Mouse (Mus musculus) MN1 (cell line): ENCODE measurements around the gene Gpr137.

ENCODE experiments used
- DNase-seq: peaks from one replicate; pipeline ENCODE4 v3.0.0-alpha.2; 2016; ENCODE audit warnings: low spot score

The Gpr137 gene

GRCm38 (mm10) chr19:6921647-6922567, 20.4 kb downstream of the Gpr137 start, which contains the start of gene Esrra:
Esrra (minus strand) TSS chr19:6921813.
- peak; percentile 98 for DNase-seq

GRCm38 (mm10) chr19:6920741-6921636, 21.3 kb downstream of the Gpr137 start:
- peak; percentile 40 for DNase-seq

- DNase-seq = peak; percentile 77
These were observed 22.2 kb downstream of the Gpr137 start for GRCm38 (mm10) chr19:6919876-6920740.

GRCm38 (mm10) chr19:6919431-6919830, 22.8 kb downstream of the Gpr137 start:
- no peak for DNase-seq

GRCm38 (mm10) chr19:6918321-6918720, 24.0 kb downstream of the Gpr137 start:
- DNase-seq = no peak

- DNase-seq = no peak
These were observed 25.8 kb downstream of the Gpr137 start for GRCm38 (mm10) chr19:6916496-6916895.

- no peak for DNase-seq
These were observed 27.0 kb downstream of the Gpr137 start for GRCm38 (mm10) chr19:6915276-6915675.

- DNase-seq = no peak
These were observed 27.7 kb downstream of the Gpr137 start for GRCm38 (mm10) chr19:6914540-6914939.

GRCm38 (mm10) chr19:6913991-6914390, 28.3 kb downstream of the Gpr137 start:
- no peak for DNase-seq

- DNase-seq = no peak
These were observed 29.2 kb downstream of the Gpr137 start for GRCm38 (mm10) chr19:6913036-6913435.

GRCm38 (mm10) chr19:6912205-6912970, 29.9 kb downstream of the Gpr137 start:
- DNase-seq = no peak

GRCm38 (mm10) chr19:6911101-6912074, 30.9 kb downstream of the Gpr137 start:
- no peak for DNase-seq

GRCm38 (mm10) chr19:6910306-6910705, 32.0 kb downstream of the Gpr137 start:
- peak; percentile 43 for DNase-seq

- peak; percentile 86 for DNase-seq
These were observed 32.6 kb downstream of the Gpr137 start, which contains the start of the genes Trmt112 and Prdx5 for GRCm38 (mm10) chr19:6909507-6910289. Trmt112 (plus strand) TSS chr19:6909698. Prdx5 (minus strand) TSS chr19:6910106.

GRCm38 (mm10) chr19:6909021-6909420, 33.3 kb downstream of the Gpr137 start:
- no peak for DNase-seq

- DNase-seq = no peak
These were observed 34.3 kb downstream of the Gpr137 start for GRCm38 (mm10) chr19:6907811-6908540.

GRCm38 (mm10) chr19:6907094-6907493, 35.2 kb downstream of the Gpr137 start:
- no peak for DNase-seq

- DNase-seq = no peak
These were observed 36.1 kb downstream of the Gpr137 start for GRCm38 (mm10) chr19:6906199-6906598.
